Mouse (Mus musculus): ENCODE results near the gene Supt20.
"Not testable (repeated sequence)": the region's sequence is repeated elsewhere in the genome, so short reads cannot be mapped to it uniquely, and the experiment has no call there.

Supt20 gene

GRCm38 (mm10) chr3:54704106-54704505 is 11.5 kb downstream of the Supt20 start:
- DNase-seq (ENCODE audit: low spot score): not testable (repeated sequence)

GRCm38 (mm10) chr3:54708972-54709371 is 16.4 kb downstream of the Supt20 start:
- DNase-seq (ENCODE audit: low spot score): no peak

- no peak for DNase-seq (ENCODE audit: low spot score)
Measured at GRCm38 (mm10) chr3:54714253-54714652, 21.6 kb downstream of the Supt20 start, which contains the start of gene Gm21958. Gene Gm21958 (minus strand): TSS chr3:54714353.

- DNase-seq (ENCODE audit: low spot score): no peak
Measured at GRCm38 (mm10) chr3:54715461-54715860, 22.9 kb downstream of the Supt20 start.

GRCm38 (mm10) chr3:54717348-54717747 is 24.7 kb downstream of the Supt20 start:
- DNase-seq (ENCODE audit: low spot score): no peak

- DNase-seq (ENCODE audit: low spot score): no peak
Measured at GRCm38 (mm10) chr3:54718947-54719346, 26.3 kb downstream of the Supt20 start.

GRCm38 (mm10) chr3:54723741-54724500 is 31.3 kb downstream of the Supt20 start:
- DNase-seq (ENCODE audit: low spot score): no peak

GRCm38 (mm10) chr3:54725344-54725743 is 32.7 kb downstream of the Supt20 start:
- no peak for DNase-seq (ENCODE audit: low spot score)

- no peak for DNase-seq (ENCODE audit: low spot score)
Measured at GRCm38 (mm10) chr3:54727588-54727987, 35.0 kb downstream of the Supt20 start.

- no peak for DNase-seq (ENCODE audit: low spot score)
Measured at GRCm38 (mm10) chr3:54728100-54728499, 35.5 kb downstream of the Supt20 start.

- no peak for DNase-seq (ENCODE audit: low spot score)
Measured at GRCm38 (mm10) chr3:54731626-54732150, 39.1 kb downstream of the Supt20 start.

- DNase-seq (ENCODE audit: low spot score): no peak
Measured at GRCm38 (mm10) chr3:54732371-54732770, 39.8 kb downstream of the Supt20 start.

- peak; percentile 91 for DNase-seq (ENCODE audit: low spot score)
Measured at GRCm38 (mm10) chr3:54734411-54735246, 42.0 kb downstream of the Supt20 start.

GRCm38 (mm10) chr3:54735247-54736046 is 42.8 kb downstream of the Supt20 start, which contains the start of the genes Exosc8 and Alg5:
Gene Exosc8 (minus strand): TSS chr3:54735393.
Gene Alg5 (plus strand): TSS chr3:54735539.
- peak; percentile 67 for DNase-seq (ENCODE audit: low spot score)

GRCm38 (mm10) chr3:54736101-54736927 is 43.7 kb downstream of the Supt20 start:
- peak; percentile 26 for DNase-seq (ENCODE audit: low spot score)

GRCm38 (mm10) chr3:54737317-54737716 is 44.7 kb downstream of the Supt20 start:
- no peak for DNase-seq (ENCODE audit: low spot score)

- DNase-seq (ENCODE audit: low spot score): no peak
Measured at GRCm38 (mm10) chr3:54741965-54742364, 49.4 kb downstream of the Supt20 start.

GRCm38 (mm10) chr3:54745799-54746198 is 53.2 kb downstream of the Supt20 start:
- DNase-seq (ENCODE audit: low spot score): peak; percentile 36

- no peak for DNase-seq (ENCODE audit: low spot score)
Measured at GRCm38 (mm10) chr3:54753411-54753810, 60.8 kb downstream of the Supt20 start.

GRCm38 (mm10) chr3:54755145-54756041 is 62.8 kb downstream of the Supt20 start, which contains the start of gene Smad9:
Gene Smad9 (plus strand): TSS chr3:54755582.
- DNase-seq (ENCODE audit: low spot score): peak; percentile 71

Measured in embryo, embryonic 10 days (tissue).